Mouse (Mus musculus): Measurements from ENCODE around the gene Ctnnb1. TPM values are rescaled to one million over a fixed set of nuclear protein-coding genes. Genes with fewer than 3 reads are reported as not detected.

Ctnnb1 gene
- polyA plus RNA-seq, 1 experiment: 20.2 TPM

DNA sequence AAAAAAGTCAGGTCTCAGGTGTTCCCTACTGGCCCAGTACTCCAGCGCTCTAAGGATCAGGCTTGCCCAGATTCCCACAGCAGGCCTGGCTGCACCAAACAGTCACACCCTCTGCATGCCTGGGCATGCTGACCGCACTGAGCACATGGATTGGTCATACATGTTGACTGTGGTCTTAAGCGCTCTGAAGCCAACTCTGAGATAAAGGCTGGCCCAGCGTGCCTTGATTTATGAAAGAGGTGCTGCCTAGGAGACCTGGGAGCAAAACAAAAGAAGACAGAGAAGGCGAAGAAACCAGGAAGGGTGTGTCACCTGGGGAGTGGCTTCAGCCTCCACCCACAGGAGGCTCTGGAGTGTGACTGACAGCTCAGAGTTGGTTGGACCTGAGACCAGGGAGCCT lies 9.9 kb upstream of the Ctnnb1 start:
- peaks cover 35% of the 10 kb centered on the region for H3K4me1 ChIP-seq
- H3K4me3 ChIP-seq (replicated peaks): peak overlapping the region; percentile 23
- peaks cover 15% of the 10 kb centered on the region for H3K9me3 ChIP-seq
- no peaks in the 10 kb centered on the region for H3K36me3 ChIP-seq (replicated peaks; ENCODE audit: low read length)
- TF ChIP-seq GATA1 (IDR thresholded peaks at IDR 0.05; ENCODE audit: borderline replicate concordance, low read length) (no peak), FLI1 (IDR thresholded peaks at IDR 0.05; ENCODE audit: low read length) (no peak)
- peaks cover 6% of the 10 kb centered on the region for H3K27me3 ChIP-seq (replicated peaks)

DNA sequence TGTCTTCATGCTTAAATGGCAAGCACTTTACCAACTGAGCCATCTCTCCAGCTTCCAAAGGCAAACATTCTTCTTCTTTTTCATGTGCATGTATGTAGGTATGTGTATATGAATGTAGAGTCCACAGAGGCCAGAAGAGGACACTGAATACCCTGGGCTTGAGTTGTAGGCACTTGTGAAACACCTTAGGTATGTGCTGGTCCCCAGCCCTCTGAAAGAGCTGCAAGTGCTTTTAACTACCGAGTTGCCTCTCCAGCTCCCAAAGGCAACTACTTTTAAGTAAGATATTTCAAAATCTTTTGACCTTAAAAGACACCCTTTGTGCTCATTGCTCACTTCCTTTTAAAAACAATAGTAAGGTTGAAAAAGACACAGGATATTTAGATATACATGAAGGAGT lies 2.9 kb upstream of the Ctnnb1 start:
- peaks cover 9% of the 10 kb centered on the region; the same call in 1 of the 2 replicates for H3K4me1 ChIP-seq
- no peaks in the 10 kb centered on the region for H3K36me3 ChIP-seq (replicated peaks; ENCODE audit: low read length)
- H3K27me3 ChIP-seq (replicated peaks): peaks cover 2% of the 10 kb centered on the region
- TF ChIP-seq FLI1 (IDR thresholded peaks at IDR 0.05; ENCODE audit: low read length): no peak
- TF ChIP-seq GATA1 (IDR thresholded peaks at IDR 0.05; ENCODE audit: borderline replicate concordance, low read length): no peak
- H3K4me3 ChIP-seq (replicated peaks): no peak overlapping the region
- no peaks in the 10 kb centered on the region for H3K9me3 ChIP-seq

DNA sequence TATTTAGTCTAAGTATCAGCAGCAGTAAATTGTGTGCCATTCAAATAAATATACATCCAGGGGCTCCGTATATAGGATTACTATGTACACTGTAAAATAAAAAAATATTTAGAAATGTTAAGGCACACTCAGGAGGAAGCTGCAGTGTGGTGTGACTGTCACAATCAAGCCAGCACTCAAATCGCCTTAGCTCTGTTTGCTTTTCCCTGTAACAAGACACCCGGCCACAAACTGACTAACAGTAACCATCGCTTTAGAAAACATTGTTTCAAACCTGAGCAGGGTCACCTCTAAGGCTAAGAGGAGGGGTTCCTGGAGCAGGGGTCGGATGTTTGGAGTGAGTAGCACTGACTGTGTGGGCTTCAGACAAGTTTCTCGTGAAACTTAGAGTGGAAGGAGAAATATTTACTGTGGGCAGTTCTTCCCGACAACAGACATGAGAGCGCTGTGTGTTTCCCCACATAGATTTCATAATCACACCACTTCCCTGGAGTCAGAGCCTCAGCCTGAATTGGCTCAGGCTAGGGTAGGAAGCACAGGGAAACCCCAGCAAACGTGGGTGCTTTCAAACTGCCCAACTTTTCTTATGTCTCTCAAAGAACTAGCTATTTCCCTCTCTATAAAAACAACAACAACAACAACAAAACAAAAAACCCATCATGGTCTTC lies 1.9 kb upstream of the Ctnnb1 start:
- H3K27me3 ChIP-seq (replicated peaks): peaks cover 2% of the 10 kb centered on the region
- no peaks in the 10 kb centered on the region for H3K36me3 ChIP-seq (replicated peaks; ENCODE audit: low read length)
- no peak for TF ChIP-seq GATA1 (IDR thresholded peaks at IDR 0.05; ENCODE audit: borderline replicate concordance, low read length)
- TF ChIP-seq FLI1 (IDR thresholded peaks at IDR 0.05; ENCODE audit: low read length): no peak
- H3K4me3 ChIP-seq (replicated peaks): no peak overlapping the region
- peaks cover 9% of the 10 kb centered on the region; the same call in 1 of the 2 replicates for H3K4me1 ChIP-seq
- no peaks in the 10 kb centered on the region for H3K9me3 ChIP-seq

DNA sequence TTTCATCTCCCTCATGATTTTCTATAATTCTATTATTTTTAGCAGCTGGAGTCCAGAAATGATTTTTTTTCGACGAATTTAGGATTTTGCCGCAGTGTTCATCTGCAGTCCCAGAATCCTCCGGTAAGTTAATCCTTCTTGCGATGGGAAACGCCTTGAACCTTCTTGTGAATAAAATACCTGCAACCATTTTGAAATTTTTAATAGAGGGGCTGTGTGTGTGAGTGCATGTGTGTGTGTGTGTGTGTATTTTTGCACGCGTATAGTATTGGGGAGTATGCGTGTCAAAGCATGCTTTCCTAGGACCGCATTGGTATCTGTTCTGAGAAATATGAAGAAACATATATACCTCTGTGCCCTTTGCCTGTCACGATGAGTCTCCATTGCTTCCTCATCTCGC lies 1.0 kb downstream of the Ctnnb1 start:
- Histone ChIP-seq H3K4me1 (peaks cover 7% of the 10 kb centered on the region), H3K36me3 (replicated peaks; ENCODE audit: low read length) (no peaks in the 10 kb centered on the region), H3K4me3 (replicated peaks) (no peak overlapping the region), H3K27me3 (replicated peaks) (no peaks in the 10 kb centered on the region), H3K9me3 (no peaks in the 10 kb centered on the region)
- no peak for TF ChIP-seq GATA1 (IDR thresholded peaks at IDR 0.05; ENCODE audit: borderline replicate concordance, low read length)
- TF ChIP-seq FLI1 (IDR thresholded peaks at IDR 0.05; ENCODE audit: low read length): no peak

DNA sequence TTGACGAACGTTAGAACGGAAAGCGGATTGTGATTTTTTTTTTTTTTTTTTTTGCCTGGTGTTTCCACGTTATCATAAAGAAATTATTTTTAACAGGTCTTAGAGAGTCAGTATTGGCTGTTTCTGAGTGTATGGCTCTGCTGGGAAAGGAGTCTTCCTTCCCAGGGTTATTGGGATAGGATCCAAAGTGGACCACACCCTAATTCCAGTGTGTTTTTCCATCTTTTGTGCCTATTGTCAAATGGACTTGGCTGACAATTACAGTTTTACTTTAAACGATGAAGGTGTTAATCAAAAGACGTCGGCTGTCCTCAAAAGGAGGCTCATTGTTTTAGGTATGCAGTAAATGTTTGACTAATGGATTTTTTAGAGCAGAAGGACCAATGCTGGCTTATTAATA lies 1.8 kb downstream of the Ctnnb1 start:
- Histone ChIP-seq H3K4me1 (peaks cover 15% of the 10 kb centered on the region), H3K4me3 (replicated peaks) (no peak overlapping the region), H3K27me3 (replicated peaks) (no peaks in the 10 kb centered on the region), H3K9me3 (no peaks in the 10 kb centered on the region), H3K36me3 (replicated peaks; ENCODE audit: low read length) (no peaks in the 10 kb centered on the region)
- no peak for TF ChIP-seq GATA1 (IDR thresholded peaks at IDR 0.05; ENCODE audit: borderline replicate concordance, low read length)
- no peak for TF ChIP-seq FLI1 (IDR thresholded peaks at IDR 0.05; ENCODE audit: low read length)

DNA sequence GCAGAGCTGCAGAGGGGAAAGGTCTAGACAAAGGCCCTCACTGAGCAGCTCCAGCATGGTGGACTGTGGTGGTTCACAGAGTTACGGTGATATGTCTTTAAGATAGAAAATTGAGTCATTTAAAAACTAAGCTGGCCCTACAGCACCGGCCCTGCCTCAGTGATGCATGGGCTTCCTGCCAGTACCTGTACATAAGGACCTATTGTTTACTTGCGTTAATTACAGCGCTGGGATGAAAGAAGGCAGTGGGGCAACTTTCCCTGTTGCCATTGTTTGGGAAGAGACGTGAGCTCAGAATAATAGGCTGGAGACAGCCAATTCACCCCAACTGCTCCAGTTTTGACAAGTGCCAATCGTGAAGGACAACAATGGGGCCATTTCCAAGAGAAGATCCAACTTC lies 3.4 kb downstream of the Ctnnb1 start:
- H3K9me3 ChIP-seq: no peaks in the 10 kb centered on the region
- H3K4me3 ChIP-seq (replicated peaks): no peak overlapping the region
- H3K4me1 ChIP-seq: peaks cover 27% of the 10 kb centered on the region
- peaks cover 3% of the 10 kb centered on the region for H3K36me3 ChIP-seq (replicated peaks; ENCODE audit: low read length)
- no peak for TF ChIP-seq FLI1 (IDR thresholded peaks at IDR 0.05; ENCODE audit: low read length)
- TF ChIP-seq GATA1 (IDR thresholded peaks at IDR 0.05; ENCODE audit: borderline replicate concordance, low read length): no peak
- no peaks in the 10 kb centered on the region for H3K27me3 ChIP-seq (replicated peaks)

DNA sequence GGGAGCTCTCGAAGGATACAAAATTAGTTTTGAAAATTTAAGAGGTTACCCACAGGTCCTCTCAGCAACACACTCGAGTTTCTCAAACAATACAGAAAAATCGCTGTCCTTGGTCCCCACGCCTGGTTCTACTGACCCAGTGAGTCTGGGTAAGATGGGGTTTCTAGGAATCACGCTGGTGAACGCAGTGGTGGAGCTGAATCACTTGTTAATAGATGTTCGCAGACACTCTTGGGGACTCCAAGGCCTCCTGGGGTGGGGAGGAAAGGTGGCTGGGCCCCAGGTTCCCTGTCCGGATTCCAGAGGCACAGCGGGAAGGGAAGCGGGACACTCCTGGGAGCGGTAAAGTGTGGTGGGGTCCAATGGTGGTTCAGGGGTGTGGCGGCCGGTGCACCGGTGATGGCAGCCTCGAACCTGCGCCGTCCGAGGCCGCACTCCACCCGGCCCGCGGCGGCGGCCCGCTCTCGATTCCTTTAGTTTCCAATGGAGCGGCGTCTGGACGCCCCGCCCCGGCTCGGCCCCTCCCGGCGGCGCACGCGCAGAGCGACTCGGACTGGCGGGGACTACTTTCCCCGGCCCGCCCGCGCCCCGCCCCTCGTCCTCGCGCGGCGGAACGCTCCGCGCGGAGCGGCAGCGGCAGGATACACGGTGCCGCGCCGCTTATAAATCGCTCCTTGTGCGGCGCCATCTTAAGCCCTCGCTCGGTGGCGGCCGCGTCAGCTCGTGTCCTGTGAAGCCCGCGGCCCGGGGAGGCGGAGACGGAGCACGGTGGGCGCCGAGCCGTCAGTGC lies 4.0 kb downstream of the Ctnnb1 start:
- H3K4me1 ChIP-seq: peaks cover 33% of the 10 kb centered on the region
- H3K36me3 ChIP-seq (replicated peaks; ENCODE audit: low read length): peaks cover 9% of the 10 kb centered on the region
- peak overlapping the region; percentile 95 for H3K4me3 ChIP-seq (replicated peaks)
- no peaks in the 10 kb centered on the region for H3K27me3 ChIP-seq (replicated peaks)
- TF ChIP-seq FLI1 (IDR thresholded peaks at IDR 0.05; ENCODE audit: low read length) (no peak), GATA1 (IDR thresholded peaks at IDR 0.05; ENCODE audit: borderline replicate concordance, low read length) (no peak)
- H3K9me3 ChIP-seq: no peaks in the 10 kb centered on the region

DNA sequence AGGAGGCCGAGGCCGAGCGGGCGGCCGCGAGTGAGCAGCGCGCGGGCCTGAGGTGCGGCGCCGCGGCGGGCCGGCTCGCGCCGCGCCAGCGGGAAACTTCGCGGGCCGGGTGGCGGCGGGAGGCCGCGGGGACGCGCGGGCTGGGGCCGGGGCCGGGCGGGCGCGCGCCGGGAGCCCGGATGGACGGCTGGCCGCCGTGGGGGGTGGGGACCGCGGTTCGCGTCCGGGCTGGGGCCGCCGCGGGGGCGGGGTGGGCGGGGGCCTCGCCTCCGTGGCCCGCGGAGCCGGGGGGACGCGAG lies 4.5 kb downstream of the Ctnnb1 start:
- Histone ChIP-seq H3K9me3 (no peaks in the 10 kb centered on the region), H3K4me3 (replicated peaks) (peak overlapping the region; percentile 95), H3K27me3 (replicated peaks) (no peaks in the 10 kb centered on the region), H3K4me1 (peaks cover 39% of the 10 kb centered on the region), H3K36me3 (replicated peaks; ENCODE audit: low read length) (peaks cover 15% of the 10 kb centered on the region)
- no peak for TF ChIP-seq GATA1 (IDR thresholded peaks at IDR 0.05; ENCODE audit: borderline replicate concordance, low read length)
- TF ChIP-seq FLI1 (IDR thresholded peaks at IDR 0.05; ENCODE audit: low read length): no peak

DNA sequence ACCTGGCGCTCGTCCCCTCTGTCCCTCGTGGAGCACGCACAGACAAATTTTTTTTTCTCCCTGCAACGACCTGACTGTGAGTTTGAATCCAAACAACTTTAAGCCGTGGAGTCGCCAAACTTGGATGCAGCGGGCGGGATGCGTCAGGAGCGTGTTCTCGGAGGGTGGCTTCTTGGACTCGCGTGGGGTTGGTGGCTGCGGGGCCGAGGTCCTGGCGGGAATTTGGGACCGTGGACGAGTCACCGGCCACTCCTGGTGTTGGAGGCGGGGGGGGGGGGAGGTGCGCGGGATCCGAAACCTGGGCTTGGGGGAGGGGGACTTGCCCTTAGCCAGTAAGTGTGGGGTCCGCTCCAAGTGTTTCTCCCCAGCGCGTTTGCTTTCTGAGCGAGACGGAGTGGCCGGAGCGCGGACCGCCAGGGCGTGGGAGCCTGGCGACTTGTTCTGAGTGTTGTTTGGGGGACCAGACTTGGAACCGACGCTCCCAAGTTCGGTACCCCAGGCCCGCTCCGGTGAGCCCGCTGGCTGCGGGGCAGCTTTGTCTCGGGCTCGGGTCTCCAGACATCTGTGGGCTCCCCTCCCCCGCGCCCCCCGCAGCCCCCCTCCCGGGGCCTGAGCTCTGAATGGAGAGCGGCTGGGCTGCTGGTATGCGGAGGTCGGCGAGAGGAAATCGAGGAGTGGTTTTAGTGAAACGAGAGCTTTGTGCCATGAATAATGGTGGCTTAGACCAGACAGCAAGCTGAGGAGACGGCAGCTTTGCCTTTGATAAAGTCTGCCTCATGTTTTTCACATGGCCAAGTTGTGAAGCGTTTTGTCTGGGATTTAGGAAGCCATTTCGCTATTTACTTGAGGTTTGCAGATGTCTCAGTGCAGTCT lies 5.1 kb downstream of the Ctnnb1 start:
- Histone ChIP-seq H3K9me3 (no peaks in the 10 kb centered on the region), H3K4me1 (peaks cover 44% of the 10 kb centered on the region), H3K27me3 (replicated peaks) (no peaks in the 10 kb centered on the region), H3K4me3 (replicated peaks) (peak overlapping the region; percentile 95), H3K36me3 (replicated peaks; ENCODE audit: low read length) (peaks cover 19% of the 10 kb centered on the region)
- TF ChIP-seq FLI1 (IDR thresholded peaks at IDR 0.05; ENCODE audit: low read length) (no peak), GATA1 (IDR thresholded peaks at IDR 0.05; ENCODE audit: borderline replicate concordance, low read length) (no peak)

All from megakaryocyte, embryonic 14.5 days (primary cell).